Mouse (Mus musculus) kidney, postnatal 0 days (tissue): ENCODE data around the gene Pdcd5. TPM values are rescaled to one million over a fixed set of nuclear protein-coding genes. Genes with fewer than 3 reads are reported as not detected.

Experiments used
- ATAC-seq: fragments of 200-750 bp; cut with Nextera tagmentation; replicated peaks from 2 replicates; pipeline ENCODE4 v1.8.0; 2017; ENCODE audit warnings: low read depth, moderate number of reproducible peaks, moderate TSS enrichment, moderate library complexity; ENCODE audit not compliant: low FRiP score
- DNase-seq: peaks from one replicate; pipeline ENCODE4 v3.0.0-alpha.2; 2016; ENCODE audit warnings: low spot score
- H3K27ac ChIP-seq: fragments of 300-500 bp; sonication (generic); 2 replicates; pipeline ENCODE4 v1.5.1; 2014; ENCODE audit warnings: mild to moderate bottlenecking
- H3K27me3 ChIP-seq: fragments of 300-500 bp; sonication (generic); 2 replicates; pipeline ENCODE4 v1.6.1; 2014; ENCODE audit warnings: low read length, mixed read lengths; ENCODE audit not compliant: insufficient read depth
- H3K36me3 ChIP-seq: fragments of 300-500 bp; sonication (generic); 2 replicates; pipeline ENCODE4 v1.6.1; 2014; ENCODE audit warnings: low read length, mixed read lengths; ENCODE audit not compliant: insufficient read depth
- H3K4me1 ChIP-seq: fragments of 300-500 bp; sonication (generic); replicated peaks from 2 replicates; pipeline ENCODE4 v1.6.1; 2014; ENCODE audit warnings: antibody characterized with exemption, low read length, mixed read lengths; ENCODE audit not compliant: insufficient read depth
- H3K4me2 ChIP-seq: fragments of 300-500 bp; sonication (generic); 2 replicates; pipeline ENCODE4 v1.6.1; 2014; ENCODE audit warnings: mild to moderate bottlenecking, low read length, moderate library complexity, mixed read lengths
- H3K4me3 ChIP-seq: fragments of 300-500 bp; sonication (generic); replicated peaks from 2 replicates; pipeline ENCODE4 v1.5.1; 2014; ENCODE audit warnings: low read depth, low read length
- H3K9ac ChIP-seq: fragments of 300-500 bp; sonication (generic); 2 replicates; pipeline ENCODE4 v1.6.1; 2014; ENCODE audit warnings: low read depth, low read length
- H3K9me3 ChIP-seq: fragments of 300-500 bp; sonication (generic); replicated peaks from 2 replicates; pipeline ENCODE4 v1.6.1; 2016; ENCODE audit warnings: low read length, inconsistent platforms, mixed read lengths
- CTCF ChIP-seq: IDR thresholded peaks from 2 replicates; pipeline ENCODE4 v1.5.1; 2016; ENCODE audit warnings: antibody characterized with exemption, low read depth, mild to moderate bottlenecking, moderate library complexity
- WGBS: fragments of 180-500 bp; shearing (Covaris S2); extraction: QIAGEN DNeasy Blood & Tissue Kit; methylation state at CpG from one replicate; pipeline ENCODE4 v1.1.7; 2014; 5-methylcytosine and 5-hydroxymethylcytosine counted together
- polyA plus RNA-seq: library from polyadenylated mRNA; unstranded; fragments of >200 nt; fragmentation: Nextera tagmentation; extraction: Ambion mirVana; gene quantifications from 2 replicates; pipeline ENCODE4 v1.2.1, GENCODE M21; 2015

The Pdcd5 gene
- 213 and 233 TPM in 2 replicates for polyA plus RNA-seq

GRCm38 (mm10) chr7:35647101-35647698, at the start of gene Pdcd5:
Gene Pdcd5 (minus strand): TSS chr7:35647521.
- 0% methylated on average over 64 of the region's 64 CpGs for WGBS
- H3K27me3 ChIP-seq, result no peaks in the 10 kb centered on the region
- peak within 1 kb of the TSS; percentile 96 for H3K9ac ChIP-seq
- H3K36me3 ChIP-seq, result peaks cover 24% of the 10 kb centered on the region
- H3K4me2 ChIP-seq, result peak within 1 kb of the TSS; percentile 84
- H3K4me3 ChIP-seq, result peak within 1 kb of the TSS; percentile 93
- ATAC-seq (peak; percentile 79), DNase-seq (peak; percentile 96)
- H3K27ac ChIP-seq, result peak within 1 kb of the TSS; percentile 81
- no peaks in the 10 kb centered on the region for H3K4me1 ChIP-seq
- no peaks in the 10 kb centered on the region for H3K9me3 ChIP-seq
- TF ChIP-seq CTCF, result 0 out of 2 replicates have a peak, but pooled peaks have one; percentile 1

GRCm38 (mm10) chr7:35692641-35693040, 45.3 kb upstream of the Pdcd5 start:
- DNase-seq, result no peak
- H3K36me3 ChIP-seq, result no peaks in the 10 kb centered on the region

GRCm38 (mm10) chr7:35692117-35692516, 44.8 kb upstream of the Pdcd5 start:
- no peak overlapping the region for H3K4me2 ChIP-seq
- H3K27me3 ChIP-seq, result no peaks in the 10 kb centered on the region
- ATAC-seq (no peak), DNase-seq (no peak)
- no peaks in the 10 kb centered on the region for H3K9me3 ChIP-seq
- H3K4me3 ChIP-seq, result no peak overlapping the region
- 82% methylated on average over 14 of the region's 14 CpGs for WGBS
- H3K36me3 ChIP-seq, result no peaks in the 10 kb centered on the region
- TF ChIP-seq CTCF, result no peak
- no peak overlapping the region for H3K9ac ChIP-seq
- H3K4me1 ChIP-seq, result no peaks in the 10 kb centered on the region
- H3K27ac ChIP-seq, result no peak overlapping the region

More at GRCm38 (mm10) chr7:35692641-35693040, 45.3 kb upstream of the Pdcd5 start:
- Histone ChIP-seq H3K4me1 (no peaks in the 10 kb centered on the region), H3K9me3 (no peaks in the 10 kb centered on the region), H3K9ac (no peak overlapping the region), H3K4me2 (no peak overlapping the region), H3K4me3 (no peak overlapping the region), H3K27me3 (no peaks in the 10 kb centered on the region), H3K27ac (no peak overlapping the region)
- 90% methylated on average over 12 of the region's 12 CpGs for WGBS
- no peak for TF ChIP-seq CTCF
- ATAC-seq, result no peak

- no peaks in the 10 kb centered on the region for H3K27me3 ChIP-seq
- no peak overlapping the region for H3K4me3 ChIP-seq
- H3K27ac ChIP-seq, result no peak overlapping the region
- DNase-seq (no peak), ATAC-seq (no peak)
- H3K9ac ChIP-seq, result no peak overlapping the region
- no peaks in the 10 kb centered on the region for H3K4me1 ChIP-seq
- H3K4me2 ChIP-seq, result no peak overlapping the region
- WGBS, result 70% methylated on average over 11 of the region's 11 CpGs
- no peaks in the 10 kb centered on the region for H3K36me3 ChIP-seq
- no peaks in the 10 kb centered on the region for H3K9me3 ChIP-seq
- TF ChIP-seq CTCF, result no peak
These were observed 41.5 kb upstream of the Pdcd5 start for GRCm38 (mm10) chr7:35688781-35689349.

- Histone ChIP-seq H3K4me3 (no peak overlapping the region), H3K9me3 (no peaks in the 10 kb centered on the region), H3K36me3 (no peaks in the 10 kb centered on the region), H3K27me3 (no peaks in the 10 kb centered on the region), H3K4me2 (no peak overlapping the region), H3K9ac (no peak overlapping the region), H3K4me1 (no peaks in the 10 kb centered on the region), H3K27ac (no peak overlapping the region)
- 53% methylated on average over 9 of the region's 9 CpGs for WGBS
- DNase-seq, result no peak
- no peak for TF ChIP-seq CTCF
- ATAC-seq, result no peak
These were observed 41.0 kb upstream of the Pdcd5 start for GRCm38 (mm10) chr7:35688276-35688675.

GRCm38 (mm10) chr7:35687229-35687628, 39.9 kb upstream of the Pdcd5 start:
- Histone ChIP-seq H3K4me2 (peak overlapping the region; percentile 46), H3K9ac (no peak overlapping the region), H3K9me3 (no peaks in the 10 kb centered on the region), H3K4me3 (no peak overlapping the region), H3K4me1 (no peaks in the 10 kb centered on the region), H3K27ac (no peak overlapping the region), H3K27me3 (no peaks in the 10 kb centered on the region), H3K36me3 (no peaks in the 10 kb centered on the region)
- peak; percentile 41 for DNase-seq
- no peak; the same call in 1 of the 2 replicates for ATAC-seq
- no peak for TF ChIP-seq CTCF
- WGBS, result 15% methylated on average over 10 of the region's 10 CpGs
